Mouse (Mus musculus) lung, embryonic 16.5 days (tissue): Measurements from ENCODE around the gene 1600014C10Rik. TPM values are rescaled to one million over a fixed set of nuclear protein-coding genes. Genes with fewer than 3 reads are reported as not detected.

Experiments
- ATAC-seq: fragments of 200-750 bp; cut with Nextera tagmentation; 2 replicates; pipeline ENCODE4 v1.8.0; 2017; ENCODE audit warnings: low read depth, mild to moderate bottlenecking, moderate library complexity
- H3K27ac ChIP-seq: fragments of 300-500 bp; sonication (generic); 2 replicates; pipeline ENCODE4 v1.5.1; 2014; ENCODE audit warnings: mild to moderate bottlenecking, control low read depth, low read length
- H3K27me3 ChIP-seq: fragments of 300-500 bp; sonication (generic); 2 replicates; pipeline ENCODE4 v1.6.1; 2014; ENCODE audit warnings: low read depth, low read length, mixed read lengths; ENCODE audit not compliant: control insufficient read depth, insufficient read depth
- H3K36me3 ChIP-seq: fragments of 300-500 bp; sonication (generic); 2 replicates; pipeline ENCODE4 v1.6.1; 2014; ENCODE audit warnings: low read length; ENCODE audit not compliant: control insufficient read depth, insufficient read depth
- H3K4me1 ChIP-seq: fragments of 300-500 bp; sonication (generic); replicated peaks from 2 replicates; pipeline ENCODE4 v1.6.1; 2014; ENCODE audit warnings: low read length, mixed read lengths; ENCODE audit not compliant: control insufficient read depth, insufficient read depth
- H3K4me2 ChIP-seq: fragments of 300-500 bp; sonication (generic); 2 replicates; pipeline ENCODE4 v1.6.1; 2014; ENCODE audit warnings: low read depth, low read length, control low read depth
- H3K4me3 ChIP-seq: fragments of 300-500 bp; sonication (generic); 2 replicates; pipeline ENCODE4 v1.5.1; 2014; ENCODE audit warnings: mild to moderate bottlenecking, low read length, control low read depth
- H3K9ac ChIP-seq: fragments of 300-500 bp; sonication (generic); 2 replicates; pipeline ENCODE4 v1.6.1; 2014; ENCODE audit warnings: low read length, control low read depth
- H3K9me3 ChIP-seq: fragments of 300-500 bp; sonication (generic); 2 replicates; pipeline ENCODE4 v1.6.1; 2016; ENCODE audit warnings: low read length; ENCODE audit not compliant: control insufficient read depth
- whole genome bisulfite sequencing: fragments of 180-500 bp; shearing (Covaris S2); extraction: QIAGEN DNeasy Blood & Tissue Kit; methylation state at CpG from one replicate; pipeline ENCODE4 v1.1.7; 2014; 5-methylcytosine and 5-hydroxymethylcytosine counted together
- polyA plus RNA-seq: library from polyadenylated mRNA; unstranded; fragments of >200 nt; fragmentation: Nextera tagmentation; extraction: Ambion mirVana; gene quantifications from 2 replicates; pipeline ENCODE4 v1.2.1, GENCODE M21; 2015

Gene 1600014C10Rik
- polyA plus RNA-seq, 1 experiment from 2014 or later = 18.7 TPM

- Histone ChIP-seq H3K4me2 (no peak overlapping the region), H3K9ac (no peak overlapping the region), H3K27ac (no peak overlapping the region; the same call in 1 of the 2 replicates), H3K36me3 (peaks cover 5% of the 10 kb centered on the region; the same call in 1 of the 2 replicates), H3K4me1 (peaks cover 3% of the 10 kb centered on the region), H3K27me3 (no peaks in the 10 kb centered on the region), H3K9me3 (no peaks in the 10 kb centered on the region), H3K4me3 (no peak overlapping the region)
- 75% methylated on average over 15 of the region's 15 CpGs for WGBS
- ATAC-seq = no peak
Measured at GRCm38 (mm10) chr7:38189136-38189982, 6.3 kb downstream of the 1600014C10Rik start.

- Histone ChIP-seq H3K9ac (no peak overlapping the region), H3K27ac (no peak overlapping the region), H3K36me3 (peaks cover 5% of the 10 kb centered on the region; the same call in 1 of the 2 replicates), H3K4me2 (no peak overlapping the region), H3K4me1 (no peaks in the 10 kb centered on the region), H3K9me3 (no peaks in the 10 kb centered on the region), H3K4me3 (no peak overlapping the region), H3K27me3 (no peaks in the 10 kb centered on the region)
- WGBS = 78% methylated on average over 8 of the region's 8 CpGs
- no peak for ATAC-seq
Measured at GRCm38 (mm10) chr7:38190056-38190835, 7.2 kb downstream of the 1600014C10Rik start.

- ATAC-seq = peak; percentile 13; the same call in 1 of the 2 replicates
- WGBS = 73% methylated on average over 8 of the region's 8 CpGs
Measured at GRCm38 (mm10) chr7:38191146-38191545, 8.1 kb downstream of the 1600014C10Rik start.

DNA sequence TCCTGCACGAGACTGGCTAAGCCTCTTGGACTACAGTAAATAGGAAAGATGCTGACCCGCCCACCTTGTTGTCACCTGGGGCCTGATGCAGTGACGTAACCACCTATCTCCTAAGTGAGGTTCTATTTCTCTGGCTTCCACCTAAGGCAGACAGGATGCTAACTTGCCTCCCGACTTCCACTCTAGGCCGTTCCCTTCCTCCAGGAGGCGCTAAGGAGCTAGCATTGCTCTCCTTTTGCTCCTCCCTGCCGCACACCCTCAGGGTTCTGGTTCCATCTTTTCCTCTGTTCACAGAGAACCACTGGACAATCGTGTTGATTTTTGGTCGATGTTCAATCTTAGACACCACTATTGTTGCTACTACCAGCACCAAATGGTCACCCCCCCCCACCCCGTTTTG is 8.6 kb downstream of the 1600014C10Rik start:
- Histone ChIP-seq H3K27me3 (no peaks in the 10 kb centered on the region), H3K36me3 (peaks cover 5% of the 10 kb centered on the region; the same call in 1 of the 2 replicates), H3K4me3 (no peak overlapping the region), H3K27ac (no peak overlapping the region), H3K4me2 (no peak overlapping the region), H3K4me1 (no peaks in the 10 kb centered on the region), H3K9ac (no peak overlapping the region), H3K9me3 (no peaks in the 10 kb centered on the region)
- ATAC-seq = no peak
- 53% methylated on average over 10 of the region's 10 CpGs for WGBS

More at GRCm38 (mm10) chr7:38191146-38191545, 8.1 kb downstream of the 1600014C10Rik start:
- peaks cover 5% of the 10 kb centered on the region; the same call in 1 of the 2 replicates for H3K36me3 ChIP-seq
- H3K27me3 ChIP-seq = no peaks in the 10 kb centered on the region
- H3K9me3 ChIP-seq = no peaks in the 10 kb centered on the region
- no peaks in the 10 kb centered on the region for H3K4me1 ChIP-seq
- H3K4me2 ChIP-seq = no peak overlapping the region
- no peak overlapping the region for H3K9ac ChIP-seq
- no peak overlapping the region for H3K4me3 ChIP-seq
- no peak overlapping the region for H3K27ac ChIP-seq

DNA sequence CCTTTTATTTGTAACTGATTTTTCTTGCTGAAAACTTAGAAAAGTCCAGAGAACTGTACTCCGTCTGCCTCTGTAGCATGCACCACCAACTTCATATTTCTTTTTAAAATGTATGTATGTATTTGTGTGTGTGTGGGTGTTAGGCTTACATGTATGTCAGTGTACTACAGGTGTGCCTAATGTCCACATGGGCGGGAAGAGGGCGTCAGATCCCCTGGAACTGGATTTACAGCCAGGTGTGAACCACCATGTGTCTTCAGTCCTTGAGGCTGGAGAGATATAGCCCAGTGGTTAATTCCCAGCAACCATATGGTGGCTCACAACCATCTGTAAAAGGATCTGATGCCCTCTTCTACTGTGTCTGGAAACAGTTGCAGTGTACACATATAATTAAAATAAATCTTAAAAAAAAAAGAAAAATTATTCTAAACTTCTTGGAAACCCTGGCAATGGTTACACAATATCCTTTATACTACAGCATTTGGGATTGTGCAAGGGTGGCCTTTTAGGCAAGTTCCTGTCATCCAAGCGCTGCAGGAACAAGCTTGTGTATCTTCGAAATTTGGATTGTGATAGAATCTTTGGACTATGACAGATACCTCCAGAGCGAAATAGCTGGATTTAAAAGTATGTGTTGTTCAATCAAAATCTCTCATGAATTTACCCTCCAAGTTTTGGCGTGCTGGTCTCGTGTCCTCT is 17.0 kb downstream of the 1600014C10Rik start:
- Histone ChIP-seq H3K27ac (no peak overlapping the region), H3K4me1 (0 out of 2 replicates have a peak, but pooled peaks cover 3% of the 10 kb centered on the region), H3K4me3 (no peak overlapping the region), H3K9me3 (no peaks in the 10 kb centered on the region), H3K36me3 (no peaks in the 10 kb centered on the region), H3K27me3 (no peaks in the 10 kb centered on the region), H3K9ac (no peak overlapping the region), H3K4me2 (no peak overlapping the region)
- 0 out of 2 replicates have a peak, but pooled peaks have one; percentile 26 for ATAC-seq
- WGBS = 58% methylated on average over 8 of the region's 8 CpGs

GRCm38 (mm10) chr7:38200606-38201289 is 17.7 kb downstream of the 1600014C10Rik start:
- H3K9ac ChIP-seq = no peak overlapping the region
- 4% methylated on average over 28 of the region's 28 CpGs for WGBS
- H3K4me2 ChIP-seq = peak overlapping the region; percentile 38; the same call in 1 of the 2 replicates
- H3K27me3 ChIP-seq = no peaks in the 10 kb centered on the region
- H3K36me3 ChIP-seq = no peaks in the 10 kb centered on the region
- no peak overlapping the region for H3K27ac ChIP-seq
- H3K9me3 ChIP-seq = no peaks in the 10 kb centered on the region
- 0 out of 2 replicates have a peak, but pooled peaks cover 3% of the 10 kb centered on the region for H3K4me1 ChIP-seq
- peak; percentile 93 for ATAC-seq
- no peak overlapping the region for H3K4me3 ChIP-seq

GRCm38 (mm10) chr7:38201290-38201658 is 18.3 kb downstream of the 1600014C10Rik start:
- H3K4me1 ChIP-seq = 0 out of 2 replicates have a peak, but pooled peaks cover 3% of the 10 kb centered on the region
- H3K27me3 ChIP-seq = no peaks in the 10 kb centered on the region
- H3K9me3 ChIP-seq = no peaks in the 10 kb centered on the region
- WGBS = 30% methylated on average over 3 of the region's 3 CpGs
- no peak overlapping the region for H3K4me2 ChIP-seq
- ATAC-seq = peak; percentile 7; the same call in 1 of the 2 replicates
- no peaks in the 10 kb centered on the region for H3K36me3 ChIP-seq
- H3K4me3 ChIP-seq = no peak overlapping the region
- no peak overlapping the region for H3K9ac ChIP-seq
- H3K27ac ChIP-seq = no peak overlapping the region

DNA sequence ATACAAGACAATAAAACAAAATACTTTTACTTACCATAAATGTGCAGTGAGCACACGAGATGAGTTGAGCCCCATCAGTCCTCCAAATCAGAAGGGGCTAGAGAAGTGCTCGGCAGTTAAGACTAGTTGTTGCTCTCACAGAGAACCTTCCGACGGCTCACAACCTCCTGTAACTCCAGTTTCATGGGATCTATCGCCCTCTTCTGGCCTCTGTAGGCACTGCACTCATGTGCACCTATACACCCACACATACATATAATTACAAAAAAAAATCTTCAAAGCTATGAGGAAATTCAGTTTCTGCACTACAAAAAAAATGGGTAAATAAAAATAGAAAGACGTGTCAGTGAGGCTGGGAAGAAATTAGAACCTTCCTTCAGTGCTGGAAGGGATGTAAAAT is 21.3 kb downstream of the 1600014C10Rik start:
- Histone ChIP-seq H3K36me3 (no peaks in the 10 kb centered on the region), H3K9ac (no peak overlapping the region), H3K4me1 (0 out of 2 replicates have a peak, but pooled peaks cover 3% of the 10 kb centered on the region), H3K27me3 (no peaks in the 10 kb centered on the region), H3K9me3 (no peaks in the 10 kb centered on the region), H3K27ac (no peak overlapping the region), H3K4me2 (no peak overlapping the region), H3K4me3 (no peak overlapping the region)
- ATAC-seq = no peak
- 89% methylated on average over 6 of the region's 6 CpGs for WGBS
